Mouse (Mus musculus) kidney, embryonic 16.5 days (tissue): ENCODE measurements around the gene Spsb3. TPM values are rescaled to one million over a fixed set of nuclear protein-coding genes. Genes with fewer than 3 reads are reported as not detected.

Source experiments
- ATAC-seq: fragments of 200-750 bp; cut with Nextera tagmentation; 2 replicates; pipeline ENCODE4 v1.8.0; 2017; ENCODE audit warnings: moderate TSS enrichment; ENCODE audit not compliant: low FRiP score, low TSS enrichment
- H3K27ac ChIP-seq: fragments of 300-500 bp; sonication (generic); 2 replicates; pipeline ENCODE4 v1.5.1; 2014; ENCODE audit warnings: low read length
- H3K27me3 ChIP-seq: fragments of 300-500 bp; sonication (generic); 2 replicates; pipeline ENCODE4 v1.6.1; 2014; ENCODE audit warnings: low read length, control low read depth, mixed read lengths; ENCODE audit not compliant: insufficient read depth
- H3K36me3 ChIP-seq: fragments of 300-500 bp; sonication (generic); 2 replicates; pipeline ENCODE4 v1.6.1; 2014; ENCODE audit warnings: low read length, control low read depth, mixed read lengths; ENCODE audit not compliant: insufficient read depth
- H3K4me1 ChIP-seq: fragments of 300-500 bp; sonication (generic); 2 replicates; pipeline ENCODE4 v1.6.1; 2014; ENCODE audit warnings: low read length, control low read depth, mixed read lengths; ENCODE audit not compliant: insufficient read depth
- H3K4me2 ChIP-seq: fragments of 300-500 bp; sonication (generic); replicated peaks from 2 replicates; pipeline ENCODE4 v1.6.1; 2014; ENCODE audit warnings: low read depth, low read length
- H3K4me3 ChIP-seq: fragments of 300-500 bp; sonication (generic); 2 replicates; pipeline ENCODE4 v1.5.1; 2014; ENCODE audit warnings: mild to moderate bottlenecking, low read length
- H3K9ac ChIP-seq: fragments of 300-500 bp; sonication (generic); replicated peaks from 2 replicates; pipeline ENCODE4 v1.6.1; 2014; ENCODE audit warnings: low read length
- H3K9me3 ChIP-seq: fragments of 300-500 bp; sonication (generic); 2 replicates; pipeline ENCODE4 v1.6.1; 2016; ENCODE audit warnings: low read length, control low read depth
- WGBS: fragments of 180-500 bp; shearing (Covaris S2); extraction: QIAGEN DNeasy Blood & Tissue Kit; methylation state at CpG from one replicate; pipeline ENCODE4 v1.1.7; 2014; 5-methylcytosine and 5-hydroxymethylcytosine counted together
- polyA plus RNA-seq: library from polyadenylated mRNA; unstranded; fragments of >200 nt; fragmentation: Nextera tagmentation; extraction: Ambion mirVana; gene quantifications from 2 replicates; pipeline ENCODE4 v1.2.1, GENCODE M21; 2015

The Spsb3 gene
- polyA plus RNA-seq, 1 experiment from 2014 or later, result 50.4 TPM

- 96% methylated on average over 6 of the region's 6 CpGs for WGBS
- Histone ChIP-seq H3K4me1 (peaks cover 21% of the 10 kb centered on the region), H3K27me3 (no peaks in the 10 kb centered on the region), H3K9me3 (no peaks in the 10 kb centered on the region), H3K4me2 (no peak overlapping the region), H3K36me3 (peaks cover 75% of the 10 kb centered on the region), H3K27ac (no peak overlapping the region), H3K4me3 (no peak overlapping the region), H3K9ac (no peak overlapping the region)
- no peak for ATAC-seq
Observed at GRCm38 (mm10) chr17:24900014-24900413, 13.6 kb downstream of the Spsb3 start.

GRCm38 (mm10) chr17:24902124-24902523, 15.7 kb downstream of the Spsb3 start:
- no peaks in the 10 kb centered on the region for H3K9me3 ChIP-seq
- no peak overlapping the region for H3K9ac ChIP-seq
- no peak overlapping the region for H3K4me3 ChIP-seq
- 93% methylated on average over 5 of the region's 5 CpGs for WGBS
- H3K36me3 ChIP-seq, result peaks cover 93% of the 10 kb centered on the region
- no peak overlapping the region for H3K27ac ChIP-seq
- no peaks in the 10 kb centered on the region for H3K27me3 ChIP-seq
- H3K4me1 ChIP-seq, result peaks cover 8% of the 10 kb centered on the region; the same call in 1 of the 2 replicates
- no peak for ATAC-seq
- no peak overlapping the region for H3K4me2 ChIP-seq

- no peak overlapping the region for H3K4me2 ChIP-seq
- no peaks in the 10 kb centered on the region for H3K27me3 ChIP-seq
- no peak overlapping the region for H3K9ac ChIP-seq
- ATAC-seq, result no peak
- no peak overlapping the region for H3K4me3 ChIP-seq
- no peak overlapping the region for H3K27ac ChIP-seq
- whole genome bisulfite sequencing, result 67% methylated on average over 9 of the region's 9 CpGs
- H3K4me1 ChIP-seq, result peaks cover 2% of the 10 kb centered on the region; the same call in 1 of the 2 replicates
- no peaks in the 10 kb centered on the region for H3K9me3 ChIP-seq
- H3K36me3 ChIP-seq, result peaks cover 98% of the 10 kb centered on the region
Observed at GRCm38 (mm10) chr17:24902671-24903474, 16.4 kb downstream of the Spsb3 start.

GRCm38 (mm10) chr17:24903767-24904166, 17.3 kb downstream of the Spsb3 start:
- peaks cover 98% of the 10 kb centered on the region for H3K36me3 ChIP-seq
- no peaks in the 10 kb centered on the region for H3K27me3 ChIP-seq
- 92% methylated on average over 9 of the region's 9 CpGs for WGBS
- no peak overlapping the region for H3K4me3 ChIP-seq
- no peak overlapping the region for H3K9ac ChIP-seq
- H3K27ac ChIP-seq, result no peak overlapping the region
- no peak for ATAC-seq
- no peaks in the 10 kb centered on the region for H3K4me1 ChIP-seq
- H3K4me2 ChIP-seq, result no peak overlapping the region
- no peaks in the 10 kb centered on the region for H3K9me3 ChIP-seq

GRCm38 (mm10) chr17:24907591-24907990, 21.1 kb downstream of the Spsb3 start:
- WGBS, result 94% methylated on average over 2 of the region's 2 CpGs

DNA sequence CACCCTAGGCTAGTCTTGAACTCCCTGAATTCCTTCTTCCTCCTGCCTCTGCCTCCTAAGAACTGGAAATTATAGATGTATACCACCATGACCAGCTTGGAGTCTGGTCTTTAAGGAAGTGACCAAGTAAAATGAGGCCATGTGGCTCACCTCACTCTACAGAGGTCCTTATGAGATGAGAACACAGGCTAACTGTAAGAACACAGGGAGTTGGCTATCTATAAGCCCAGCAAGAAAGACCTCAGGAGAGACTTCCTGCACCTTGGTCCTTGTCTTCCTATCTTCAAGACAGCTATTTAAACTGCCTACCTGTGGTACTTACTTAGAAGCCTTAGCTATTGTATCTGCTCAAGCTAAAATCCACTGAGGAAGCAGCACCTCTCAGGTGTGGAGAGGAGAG, 27.5 kb downstream of the Spsb3 start:
- no peak for ATAC-seq
- no peak overlapping the region for H3K4me2 ChIP-seq
- no peak overlapping the region for H3K27ac ChIP-seq
- H3K9me3 ChIP-seq, result no peaks in the 10 kb centered on the region
- no peaks in the 10 kb centered on the region for H3K27me3 ChIP-seq
- peaks cover 83% of the 10 kb centered on the region for H3K36me3 ChIP-seq
- H3K4me3 ChIP-seq, result no peak overlapping the region
- no peak overlapping the region for H3K9ac ChIP-seq
- no peaks in the 10 kb centered on the region for H3K4me1 ChIP-seq

More at GRCm38 (mm10) chr17:24907591-24907990, 21.1 kb downstream of the Spsb3 start:
- ATAC-seq, result no peak
- H3K36me3 ChIP-seq, result peaks cover 88% of the 10 kb centered on the region
- no peaks in the 10 kb centered on the region for H3K27me3 ChIP-seq
- H3K4me2 ChIP-seq, result no peak overlapping the region
- H3K4me1 ChIP-seq, result no peaks in the 10 kb centered on the region
- no peaks in the 10 kb centered on the region for H3K9me3 ChIP-seq
- no peak overlapping the region for H3K27ac ChIP-seq
- no peak overlapping the region for H3K9ac ChIP-seq
- H3K4me3 ChIP-seq, result no peak overlapping the region

- Histone ChIP-seq H3K4me1 (no peaks in the 10 kb centered on the region), H3K4me2 (no peak overlapping the region), H3K27me3 (no peaks in the 10 kb centered on the region), H3K4me3 (no peak overlapping the region), H3K9me3 (no peaks in the 10 kb centered on the region), H3K36me3 (peaks cover 64% of the 10 kb centered on the region), H3K9ac (no peak overlapping the region), H3K27ac (no peak overlapping the region)
- no peak for ATAC-seq
- WGBS, result 88% methylated on average over 1 of the region's 1 CpGs
Observed at GRCm38 (mm10) chr17:24923246-24923645, 36.8 kb downstream of the Spsb3 start.

DNA sequence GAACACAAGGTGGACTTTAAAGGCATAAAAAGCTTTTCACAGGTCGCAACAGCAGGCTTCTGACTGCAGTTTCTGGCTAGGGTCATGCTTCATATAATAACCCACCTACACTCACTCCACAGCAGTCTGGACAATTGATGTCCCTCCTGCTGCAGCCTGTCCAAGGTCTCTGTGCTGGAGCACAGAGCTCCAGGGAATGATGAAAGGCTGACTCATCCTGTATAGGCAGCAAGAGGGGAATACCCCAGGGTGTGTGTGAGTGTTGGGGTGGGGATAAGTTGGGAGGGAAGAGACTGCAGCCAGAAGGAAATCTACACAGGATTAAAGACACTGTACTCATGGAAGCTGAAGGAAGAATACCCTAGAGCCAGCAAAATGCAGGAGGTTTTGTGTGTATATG, 43.1 kb downstream of the Spsb3 start:
- Histone ChIP-seq H3K4me3 (no peak overlapping the region), H3K27me3 (no peaks in the 10 kb centered on the region), H3K4me1 (peaks cover 8% of the 10 kb centered on the region; the same call in 1 of the 2 replicates), H3K27ac (no peak overlapping the region), H3K9ac (no peak overlapping the region), H3K36me3 (peaks cover 22% of the 10 kb centered on the region), H3K4me2 (no peak overlapping the region), H3K9me3 (no peaks in the 10 kb centered on the region)
- no peak for ATAC-seq
- WGBS, result 68% methylated on average over 1 of the region's 1 CpGs

GRCm38 (mm10) chr17:24932431-24932830, 46.0 kb downstream of the Spsb3 start:
- Histone ChIP-seq H3K4me3 (no peak overlapping the region), H3K4me2 (no peak overlapping the region), H3K27ac (no peak overlapping the region), H3K9me3 (no peaks in the 10 kb centered on the region), H3K27me3 (no peaks in the 10 kb centered on the region), H3K4me1 (peaks cover 22% of the 10 kb centered on the region), H3K36me3 (peaks cover 4% of the 10 kb centered on the region), H3K9ac (no peak overlapping the region)
- WGBS, result 95% methylated on average over 4 of the region's 4 CpGs
- no peak for ATAC-seq

DNA sequence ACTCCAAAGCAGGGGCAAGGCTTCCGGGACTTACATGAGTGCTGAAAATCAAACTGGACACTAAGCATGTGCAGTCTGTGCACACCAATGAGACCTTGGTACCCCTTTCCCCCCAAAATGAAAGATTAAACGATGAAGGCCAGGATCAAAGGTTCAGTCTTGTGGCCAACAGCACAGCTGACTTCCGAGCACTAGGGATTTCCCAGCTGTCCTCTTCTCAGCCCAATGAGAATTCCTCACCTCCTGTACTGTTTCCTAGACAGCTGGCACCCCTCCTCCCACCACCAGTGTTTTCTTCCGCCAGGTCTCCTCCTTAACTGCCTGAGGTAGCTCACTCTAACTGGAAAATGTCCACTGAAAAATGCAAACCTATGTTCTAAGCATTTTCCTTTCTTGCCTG, 46.7 kb downstream of the Spsb3 start:
- 64% methylated on average over 4 of the region's 4 CpGs for WGBS
- peaks cover 22% of the 10 kb centered on the region for H3K4me1 ChIP-seq

More for the DNA sequence above, 46.7 kb downstream of the Spsb3 start:
- no peaks in the 10 kb centered on the region for H3K27me3 ChIP-seq
- H3K4me2 ChIP-seq, result no peak overlapping the region
- no peaks in the 10 kb centered on the region for H3K36me3 ChIP-seq
- ATAC-seq, result no peak
- no peak overlapping the region for H3K9ac ChIP-seq
- no peak overlapping the region for H3K4me3 ChIP-seq
- H3K9me3 ChIP-seq, result no peaks in the 10 kb centered on the region
- no peak overlapping the region for H3K27ac ChIP-seq
